Comparison of ENCODE assay signal across 8 mouse cellular contexts in genomic region chr11:88216231-88216685, GRCm38 (mm10). TPM values are rescaled to one million over a fixed set of nuclear protein-coding genes. Genes with fewer than 3 reads are reported as not detected.
DNase-seq lines count a peak whose midpoint lies in the region; ATAC-seq lines count a peak whose summit lies in the region.

No protein-coding gene starts in this region.

- 10% methylated on average over 10 of the region's 10 CpGs for WGBS in forebrain, embryonic 16.5 days
- WGBS in midbrain, embryonic 16.5 days: 5% methylated on average over 10 of the region's 10 CpGs

- H3K4me1 ChIP-seq in forebrain, embryonic 16.5 days (replicated peaks; ENCODE audit: control insufficient read depth, insufficient read depth, low read length): peaks cover 13% of the 10 kb centered on the region
- H3K4me1 ChIP-seq in midbrain, embryonic 16.5 days (ENCODE audit: control insufficient read depth, insufficient read depth, low read length): peaks cover 9% of the 10 kb centered on the region

- H3K27me3 ChIP-seq in forebrain, embryonic 16.5 days (replicated peaks; ENCODE audit: control insufficient read depth, insufficient read depth, low read length): no peaks in the 10 kb centered on the region
- no peaks in the 10 kb centered on the region for H3K27me3 ChIP-seq in midbrain, embryonic 16.5 days (ENCODE audit: control insufficient read depth, insufficient read depth, low read depth, low read length)

- peak; percentile 33 for DNase-seq in urinary bladder, postnatal 14 days (ENCODE audit: low spot score)
- DNase-seq in urinary bladder, postnatal 10 days (ENCODE audit: low spot score): no peak
- DNase-seq in cerebellum, adult 18-20 months: peak; percentile 64 to 86
- DNase-seq in induced T-regulatory cell, adult 2 months (ENCODE audit: low read depth): peak; percentile 82
- DNase-seq in left cerebral cortex, postnatal 10 days (ENCODE audit: extremely low spot score in 1 of 2, low spot score in 2 of 2): peak; percentile 52 to 60
- peak; percentile 80 for DNase-seq in testis, postnatal 10 days (ENCODE audit: low spot score)

- peaks cover 3% of the 10 kb centered on the region for H3K36me3 ChIP-seq in forebrain, embryonic 16.5 days (ENCODE audit: control insufficient read depth, insufficient read depth)
- H3K36me3 ChIP-seq in midbrain, embryonic 16.5 days (ENCODE audit: control insufficient read depth, insufficient read depth, low read length): peaks cover 5% of the 10 kb centered on the region

- no peaks in the 10 kb centered on the region for H3K9me3 ChIP-seq in forebrain, embryonic 16.5 days (ENCODE audit: control insufficient read depth, low read length)
- no peaks in the 10 kb centered on the region for H3K9me3 ChIP-seq in midbrain, embryonic 16.5 days (replicated peaks; ENCODE audit: control insufficient read depth, low read length, poor library complexity, severe bottlenecking)

- peak overlapping the region; percentile 45 for H3K4me2 ChIP-seq in forebrain, embryonic 16.5 days (ENCODE audit: low read length)
- H3K4me2 ChIP-seq in midbrain, embryonic 16.5 days (ENCODE audit: low read length): peak overlapping the region; percentile 47

- intact Hi-C loops in left cerebral cortex, postnatal 10 days (cut with DNase I): loop anchor here (1.0 to 10.0 kb wide), 2 partner anchors 519 to 607 kb away; no protein-coding TSS in a partner anchor

- H3K9ac ChIP-seq in forebrain, embryonic 16.5 days (replicated peaks; ENCODE audit: low read depth, low read length): peak overlapping the region; percentile 25; the same call in 1 of the 2 replicates
- peak overlapping the region; percentile 5; the same call in 1 of the 2 replicates for H3K9ac ChIP-seq in midbrain, embryonic 16.5 days (ENCODE audit: low read depth, low read length)

- no peak overlapping the region for H3K27ac ChIP-seq in forebrain, embryonic 16.5 days (ENCODE audit: low read length)
- H3K27ac ChIP-seq in midbrain, embryonic 16.5 days (ENCODE audit: low read length): peak overlapping the region; percentile 8; the same call in 1 of the 2 replicates

- ATAC-seq in forebrain, embryonic 16.5 days: no peak
- ATAC-seq in midbrain, embryonic 16.5 days: peak; percentile 43; the same call in 1 of the 2 replicates

- H3K4me3 ChIP-seq in forebrain, embryonic 16.5 days (replicated peaks; ENCODE audit: low read length): no peak overlapping the region
- H3K4me3 ChIP-seq in midbrain, embryonic 16.5 days (ENCODE audit: low read depth, low read length): peak overlapping the region; percentile 5; the same call in 1 of the 2 replicates

RNA-seq across cellular contexts. Expression of gene Mrps23, which starts 12.1 kb away (rescaled TPM):
- polyA plus RNA-seq in forebrain, embryonic 16.5 days (2015; fragmentation: Nextera tagmentation; extraction: Ambion mirVana): 64.9 and 68.8 TPM in 2 replicates
- total RNA-seq in left cerebral cortex, postnatal 10 days (2021): 10 to 100 TPM; 55.1 to 68.0 TPM
- 65.4 and 66.9 TPM in 2 replicates for polyA plus RNA-seq in midbrain, embryonic 16.5 days (2015; fragmentation: Nextera tagmentation; extraction: Ambion mirVana)
